25 mouse cellular contexts compared by ENCODE assay signal in the genomic region with DNA sequence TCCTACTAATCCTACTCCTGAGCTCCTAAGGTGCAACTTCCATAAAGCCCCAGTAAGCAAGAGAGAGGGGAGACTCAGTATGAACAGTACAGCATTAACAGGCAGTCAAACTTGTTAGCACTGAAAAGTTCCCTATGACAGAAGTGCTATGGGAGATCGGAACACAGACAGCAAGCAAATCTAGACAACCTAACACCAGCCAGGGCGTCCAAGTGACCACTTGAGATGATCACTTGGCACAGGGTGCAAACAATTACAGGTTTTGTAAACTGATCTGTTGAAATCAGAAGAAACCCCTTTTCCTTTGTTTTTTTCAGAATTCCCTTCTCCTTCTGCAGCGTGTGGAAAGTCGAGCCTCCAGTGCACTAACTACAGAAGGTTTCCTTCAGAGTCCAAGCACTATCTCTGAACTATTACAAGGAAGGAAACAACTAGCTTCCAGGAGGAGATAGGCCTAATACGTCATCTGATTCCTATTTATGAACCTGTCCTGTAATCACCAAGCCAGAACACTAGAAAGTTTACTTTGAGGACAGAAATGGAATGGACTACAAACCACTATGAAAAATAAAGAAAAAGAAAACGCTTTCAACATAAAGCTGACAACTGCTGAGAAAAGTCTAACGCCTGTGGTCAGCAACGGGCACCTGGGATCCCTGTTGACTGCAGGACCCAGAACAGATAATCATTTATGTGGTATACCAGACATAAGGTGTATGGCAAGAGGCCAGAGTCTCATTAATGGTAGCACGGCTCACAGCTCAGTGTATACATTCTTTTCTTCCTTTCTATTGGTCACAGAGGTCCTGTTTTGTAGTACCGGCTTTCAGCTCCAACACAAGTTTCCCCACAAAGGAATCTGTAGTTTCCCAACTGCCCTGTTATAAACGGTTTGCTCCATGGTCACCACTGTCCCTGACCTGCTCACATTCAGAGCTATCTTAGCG. TPM values are rescaled to one million over a fixed set of nuclear protein-coding genes. Genes with fewer than 3 reads are reported as not detected.
DNase-seq lines count a peak whose midpoint lies in the region; ATAC-seq and TF ChIP-seq lines count a peak whose summit lies in the region.
"Had no signal": no experiment of that assay in that cellular context is flagged by ENCODE, and none has a peak within 500 bp of the region (broad histone marks: within the 10 kb centered on the region; RNA-seq: fewer than 3 reads in every experiment).

No protein-coding gene starts in this region.

- no peak for TF ChIP-seq POLR2A in brain, embryonic 14.5 days (IDR thresholded peaks at IDR 0.05; ENCODE audit: borderline replicate concordance, extremely low read depth, insufficient read depth, insufficient read length, poor library complexity, severe bottlenecking)

- DNase-seq in heart, adult 11 months = peak; percentile 70
- DNase-seq in heart, postnatal 4 days = no peak
- DNase-seq in heart, postnatal 14 days = no peak
- peak; percentile 62 for DNase-seq in brain, embryonic 14.5 days (ENCODE audit: low read depth)
- no peak for DNase-seq in heart, postnatal 0 days (ENCODE audit: low spot score)
- no peak for DNase-seq in ovary, postnatal 14 days (ENCODE audit: low spot score)
- DNase-seq: adrenal gland, adult 2 months; cerebellum, adult 11-12 months; cerebellum, postnatal 10 days; forebrain, postnatal 0 days; gastrocnemius, postnatal 36 days; kidney, postnatal 4 days; liver; liver, postnatal 0 days; right cerebral cortex, postnatal 14 days; thymus, adult 2 months; thymus, postnatal 4 days had no signal

- H3K4me3 ChIP-seq in heart, embryonic 15.5 days = no peak overlapping the region
- H3K4me3 ChIP-seq in heart, postnatal 0 days (ENCODE audit: low read depth, low read length) = no peak overlapping the region
- H3K4me3 ChIP-seq: hindbrain, embryonic 10.5 days; kidney, embryonic 15.5 days; midbrain, embryonic 12.5 days had no signal

- TF ChIP-seq CTCF in brain, embryonic 14.5 days (IDR thresholded peaks at IDR 0.05; ENCODE audit: borderline replicate concordance, extremely low read depth, insufficient read depth, insufficient read length) = no peak
- no peak for TF ChIP-seq CTCF in heart, postnatal 0 days (IDR thresholded peaks at IDR 0.05; ENCODE audit: low read depth)

- no peaks in the 10 kb centered on the region for H3K27me3 ChIP-seq in heart, embryonic 15.5 days
- H3K27me3 ChIP-seq in heart, postnatal 0 days (ENCODE audit: control insufficient read depth, insufficient read depth, low read length) = no peaks in the 10 kb centered on the region
- H3K27me3 ChIP-seq: kidney, embryonic 15.5 days; midbrain, embryonic 12.5 days had no signal

- H3K27ac ChIP-seq in heart, embryonic 15.5 days = 0 out of 2 replicates have a peak overlapping the region, but pooled peaks have one; percentile 5
- 0 out of 2 replicates have a peak overlapping the region, but pooled peaks have one; percentile 4 for H3K27ac ChIP-seq in heart, postnatal 0 days (ENCODE audit: low read depth)
- H3K27ac ChIP-seq: hindbrain, embryonic 10.5 days; kidney, embryonic 15.5 days; midbrain, embryonic 12.5 days; stomach, postnatal 0 days had no signal

- H3K4me2 ChIP-seq in heart, embryonic 15.5 days = no peak overlapping the region
- H3K4me2 ChIP-seq in heart, postnatal 0 days (ENCODE audit: low read depth, low read length) = 0 out of 2 replicates have a peak overlapping the region, but pooled peaks have one; percentile 14
- H3K4me2 ChIP-seq: kidney, embryonic 15.5 days; midbrain, embryonic 12.5 days had no signal

- H3K36me3 ChIP-seq in heart, embryonic 15.5 days = no peaks in the 10 kb centered on the region; the same call in 1 of the 2 replicates
- H3K36me3 ChIP-seq in heart, postnatal 0 days (replicated peaks; ENCODE audit: control insufficient read depth, insufficient read depth, low read length) = peaks cover 7% of the 10 kb centered on the region
- H3K36me3 ChIP-seq: midbrain, embryonic 12.5 days had no signal

- no peak for ATAC-seq in heart, embryonic 15.5 days (replicated peaks; ENCODE audit: insufficient number of reproducible peaks, insufficient read depth, low FRiP score, low read depth)
- no peak for ATAC-seq in heart, postnatal 0 days (ENCODE audit: insufficient read depth, low read depth)
- ATAC-seq: forebrain, postnatal 0 days; hindbrain, embryonic 16.5 days; intestine, postnatal 0 days; liver, postnatal 0 days; lung, postnatal 0 days had no signal

- H3K4me1 ChIP-seq in heart, embryonic 15.5 days (replicated peaks) = peaks cover 28% of the 10 kb centered on the region
- peaks cover 23% of the 10 kb centered on the region for H3K4me1 ChIP-seq in heart, postnatal 0 days (ENCODE audit: control insufficient read depth, insufficient read depth)

- intact Hi-C loops in heart, postnatal 14 days (cut with DNase I) = no loop called here

- no peak overlapping the region for H3K9ac ChIP-seq in heart, embryonic 15.5 days
- H3K9ac ChIP-seq in heart, postnatal 0 days (replicated peaks; ENCODE audit: low read depth, low read length) = no peak overlapping the region
- H3K9ac ChIP-seq: forebrain, postnatal 0 days; kidney, embryonic 15.5 days; liver, postnatal 0 days; midbrain, embryonic 12.5 days had no signal

- TF ChIP-seq EP300 in heart, postnatal 0 days (IDR thresholded peaks at IDR 0.05; ENCODE audit: low read depth) = no peak

- H3K9me3 ChIP-seq in heart, embryonic 15.5 days (replicated peaks) = no peaks in the 10 kb centered on the region
- H3K9me3 ChIP-seq in heart, postnatal 0 days (replicated peaks; ENCODE audit: control insufficient read depth, low read length) = no peaks in the 10 kb centered on the region
- H3K9me3 ChIP-seq: hindbrain, embryonic 10.5 days; kidney, embryonic 15.5 days; midbrain, embryonic 12.5 days had no signal

- 43% methylated on average over 12 of the region's 12 CpGs for WGBS in heart, embryonic 15.5 days
- WGBS in heart, postnatal 0 days = 39% methylated on average over 12 of the region's 12 CpGs

RNA-seq across cellular contexts. Expression of a gene that starts 10.6 kb away (rescaled TPM):
- total RNA-seq in heart, postnatal 4 days (2021) = 10 to 100 TPM; 55.3 to 60.0 TPM
- 23.7 and 24.4 TPM in 2 replicates for polyA plus RNA-seq in heart, embryonic 15.5 days (2015; fragmentation: Nextera tagmentation; extraction: Ambion mirVana)
- 10 to 100 TPM; 33.6 to 35.1 TPM for total RNA-seq in heart, postnatal 14 days (2021)
- 29.5 and 43.0 TPM in 2 replicates for polyA plus RNA-seq in brain, embryonic 14.5 days (2012; rRNA removed)
- 17.4 and 32.1 TPM in 2 replicates for total RNA-seq in heart, postnatal 0 days (2014; rRNA removed; ENCODE audit: low replicate concordance)
- 12.3 and 14.3 TPM in 2 replicates for polyA plus RNA-seq in heart, postnatal 0 days (2015; fragmentation: Nextera tagmentation; extraction: Ambion mirVana)

Comparison
In these comparisons a context has a peak if more than half of its experiments do, and no peak if none do; other contexts are left out.
1. DNase-seq: peak in heart, adult 11 months (single experiment) and brain, embryonic 14.5 days (single experiment); none in heart, postnatal 4 days (single experiment), heart, postnatal 14 days (0 of 2), heart, postnatal 0 days (single experiment) and ovary, postnatal 14 days (single experiment).